ENCODE assay signal across 8 mouse cellular contexts in genomic region chr2:132577431-132577981, GRCm38 (mm10). TPM values are rescaled to one million over a fixed set of nuclear protein-coding genes. Genes with fewer than 3 reads are reported as not detected.
DNase-seq lines count a peak whose midpoint lies in the region; ATAC-seq and TF ChIP-seq lines count a peak whose summit lies in the region.

No protein-coding gene starts in this region.

- peak overlapping the region; percentile 87 for H3K27ac ChIP-seq in brown adipose tissue, adult 24 weeks (replicated peaks; ENCODE audit: low read depth, low read length)
- peak overlapping the region; percentile 97 for H3K27ac ChIP-seq in forebrain, embryonic 11.5 days (ENCODE audit: low read depth, low read length)
- H3K27ac ChIP-seq in hindbrain, embryonic 10.5 days: peak overlapping the region; percentile 99
- H3K27ac ChIP-seq in small intestine, adult 2 months (ENCODE audit: insufficient read depth, low read depth, low read length): peak overlapping the region; percentile 83

- no peaks in the 10 kb centered on the region for H3K36me3 ChIP-seq in forebrain, embryonic 11.5 days (ENCODE audit: control insufficient read depth, insufficient read depth, low read length)
- H3K36me3 ChIP-seq in hindbrain, embryonic 10.5 days: no peaks in the 10 kb centered on the region
- H3K36me3 ChIP-seq in small intestine, adult 2 months (ENCODE audit: control insufficient read depth, insufficient read depth, low read length): no peaks in the 10 kb centered on the region

- no peaks in the 10 kb centered on the region for H3K27me3 ChIP-seq in forebrain, embryonic 11.5 days (ENCODE audit: control insufficient read depth, insufficient read depth, low read length)
- no peaks in the 10 kb centered on the region for H3K27me3 ChIP-seq in hindbrain, embryonic 10.5 days (ENCODE audit: insufficient read depth, poor library complexity, severe bottlenecking)
- H3K27me3 ChIP-seq in small intestine, adult 2 months (ENCODE audit: control insufficient read depth, insufficient read depth, low read length): no peaks in the 10 kb centered on the region

- intact Hi-C loops in left cerebral cortex, postnatal 4 days (cut with DNase I): loop anchor here (5.0 kb wide), 1 partner anchor 110 kb away; the partner anchor contains the start of gene Shld1

- H3K4me3 ChIP-seq in brown adipose tissue, adult 24 weeks (ENCODE audit: insufficient read depth, low read depth, low read length): peak overlapping the region; percentile 90
- peak overlapping the region; percentile 80 for H3K4me3 ChIP-seq in forebrain, embryonic 11.5 days (ENCODE audit: low read depth, low read length)
- peak overlapping the region; percentile 80 for H3K4me3 ChIP-seq in hindbrain, embryonic 10.5 days
- H3K4me3 ChIP-seq in small intestine, adult 2 months (ENCODE audit: low read depth, low read length): peak overlapping the region; percentile 90

- WGBS in forebrain, embryonic 11.5 days: under 1% methylated on average over 41 of the region's 41 CpGs
- under 1% methylated on average over 41 of the region's 41 CpGs for WGBS in hindbrain, embryonic 10.5 days
- under 1% methylated on average over 41 of the region's 41 CpGs for WGBS in small intestine, adult 2 months

- H3K4me2 ChIP-seq in forebrain, embryonic 11.5 days (ENCODE audit: low read depth, low read length, severe bottlenecking): peak overlapping the region; percentile 55

- peak; percentile 47 for DNase-seq in layer of hippocampus, adult 11-12 months (ENCODE audit: low spot score)
- no peak for DNase-seq in layer of hippocampus, adult 9-10 months (ENCODE audit: low spot score)
- peak; percentile 82 for DNase-seq in forebrain, embryonic 11.5 days (ENCODE audit: low spot score)
- peak; percentile 71 for DNase-seq in hindbrain, embryonic 10.5 days (ENCODE audit: low spot score)
- peak; percentile 68 for DNase-seq in left cerebral cortex, postnatal 4 days

- peak; percentile 75 for ATAC-seq in forebrain, embryonic 11.5 days (replicated peaks; ENCODE audit: low FRiP score)
- ATAC-seq in megakaryocyte-erythroid progenitor cell, adult 5-6 weeks (replicated peaks; ENCODE audit: low FRiP score, low TSS enrichment, poor library complexity, severe bottlenecking): peak; percentile 39

- no peak for TF ChIP-seq POLR2A in small intestine, adult 2 months (IDR thresholded peaks at IDR 0.05; ENCODE audit: low read depth, low read length)

- peaks cover 2% of the 10 kb centered on the region; the same call in 1 of the 2 replicates for H3K4me1 ChIP-seq in brown adipose tissue, adult 24 weeks (ENCODE audit: control insufficient read depth, insufficient read depth, insufficient read length, low read length)
- no peaks in the 10 kb centered on the region for H3K4me1 ChIP-seq in forebrain, embryonic 11.5 days (replicated peaks; ENCODE audit: control insufficient read depth, insufficient read depth, low read length)
- peaks cover 15% of the 10 kb centered on the region for H3K4me1 ChIP-seq in hindbrain, embryonic 10.5 days (replicated peaks)
- peaks cover 7% of the 10 kb centered on the region; the same call in 1 of the 2 replicates for H3K4me1 ChIP-seq in small intestine, adult 2 months (ENCODE audit: control insufficient read depth, insufficient read depth, insufficient read length, low read length)

- H3K9me3 ChIP-seq in forebrain, embryonic 11.5 days (ENCODE audit: control insufficient read depth, low read length): no peaks in the 10 kb centered on the region
- no peaks in the 10 kb centered on the region for H3K9me3 ChIP-seq in hindbrain, embryonic 10.5 days

- TF ChIP-seq CTCF in small intestine, adult 2 months (IDR thresholded peaks at IDR 0.05; ENCODE audit: extremely low read depth, insufficient read length, insufficient replicate concordance, low read depth, low read length): no peak

- H3K9ac ChIP-seq in forebrain, embryonic 11.5 days (ENCODE audit: low read length): peak overlapping the region; percentile 95

RNA-seq across cellular contexts. Expression of gene Gpcpd1, which starts 10.0 kb away (rescaled TPM):
- polyA plus RNA-seq in brown adipose tissue, adult 24 weeks (2012; ENCODE audit: insufficient read depth, insufficient read length, missing spikeins): 15.3 and 23.7 TPM in 2 replicates
- 41.9 and 49.4 TPM in 2 replicates for polyA plus RNA-seq in forebrain, embryonic 11.5 days (2014; fragmentation: Nextera tagmentation; extraction: Ambion mirVana)
- 33.1 and 36.4 TPM in 2 replicates for polyA plus RNA-seq in hindbrain, embryonic 10.5 days (2016; fragmentation: Nextera tagmentation; extraction: Ambion mirVana)
- total RNA-seq in left cerebral cortex, postnatal 4 days (2021): 10 to 100 TPM; 75.4 to 80.9 TPM
- 15.5 and 21.6 TPM in 2 replicates for total RNA-seq in megakaryocyte-erythroid progenitor cell, adult 5-6 weeks (2014; fragmentation: Nextera tagmentation)
- total RNA-seq in megakaryocyte-erythroid progenitor cell, adult 5-6 weeks (2017): 18.6 and 30.4 TPM in 2 replicates
- 1.6 TPM in 2 replicates for polyA plus RNA-seq in small intestine, adult 2 months (2012; rRNA removed)
